Mouse (Mus musculus) embryonic fibroblast, embryonic 13.5 days (primary cell): ENCODE measurements around the gene Rapgef5.

Source experiments
- CTCF ChIP-seq: IDR thresholded peaks from 2 replicates; pipeline ENCODE4 v1.5.1; 2011; ENCODE audit warnings: mild to moderate bottlenecking, control low read depth, low read length, moderate library complexity, borderline replicate concordance; ENCODE audit not compliant: insufficient read depth
- POLR2A ChIP-seq: IDR thresholded peaks from 2 replicates; pipeline ENCODE4 v1.6.1; 2011; ENCODE audit warnings: low read depth, mild to moderate bottlenecking, control low read depth, low read length, moderate library complexity

GRCm38 (mm10) chr12:117479014-117479413, 37.3 kb upstream of the Rapgef5 start:
- TF ChIP-seq CTCF (no peak), POLR2A (no peak)
